Mouse (Mus musculus) E14TG2a.4 (cell line): Measurements from ENCODE around the gene Add2.

Experiments
- CTCF ChIP-seq: conservative IDR thresholded peaks from 2 replicates; pipeline ENCODE4 v1.5.1; 2014; ENCODE audit warnings: low read length
- NANOG ChIP-seq: IDR thresholded peaks from 2 replicates; pipeline ENCODE4 v1.6.1; 2014; ENCODE audit warnings: borderline replicate concordance, low read length, mixed read lengths
- POU5F1 ChIP-seq: IDR thresholded peaks from 2 replicates; pipeline ENCODE4 v1.6.1; 2014; ENCODE audit warnings: low read length, borderline replicate concordance

- TF ChIP-seq CTCF (no peak), NANOG (no peak), POU5F1 (no peak)
Measured at GRCm38 (mm10) chr6:86058475-86058874, 30.0 kb downstream of the Add2 start.
